Mouse (Mus musculus): ENCODE data around the gene Atl2. TPM values are rescaled to one million over a fixed set of nuclear protein-coding genes. Genes with fewer than 3 reads are reported as not detected.

Gene Atl2
- polyA plus RNA-seq, 1 experiment from 2014 or later: 26.7 TPM

DNA sequence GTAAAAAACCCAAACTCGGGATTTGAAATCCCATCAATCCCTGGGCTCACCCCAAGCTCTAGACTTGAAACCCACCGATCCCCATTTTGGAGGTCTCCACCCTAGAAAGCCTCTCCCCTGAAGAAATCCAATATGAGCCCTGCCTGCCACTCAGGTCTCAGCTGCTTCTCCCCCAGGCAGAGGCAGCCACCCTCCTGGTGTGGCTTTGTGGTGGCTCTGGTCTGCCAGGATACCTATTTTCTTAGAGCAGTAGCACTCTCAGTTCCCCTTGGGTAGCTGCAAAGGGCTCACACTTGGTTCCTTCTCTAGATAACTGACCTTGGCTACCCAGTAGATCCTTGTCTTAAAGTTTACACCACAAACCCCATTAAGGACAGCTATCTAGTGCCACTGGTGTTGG, 31.2 kb upstream of the Atl2 start:
- WGBS: 77% methylated on average over 2 of the region's 2 CpGs

DNA sequence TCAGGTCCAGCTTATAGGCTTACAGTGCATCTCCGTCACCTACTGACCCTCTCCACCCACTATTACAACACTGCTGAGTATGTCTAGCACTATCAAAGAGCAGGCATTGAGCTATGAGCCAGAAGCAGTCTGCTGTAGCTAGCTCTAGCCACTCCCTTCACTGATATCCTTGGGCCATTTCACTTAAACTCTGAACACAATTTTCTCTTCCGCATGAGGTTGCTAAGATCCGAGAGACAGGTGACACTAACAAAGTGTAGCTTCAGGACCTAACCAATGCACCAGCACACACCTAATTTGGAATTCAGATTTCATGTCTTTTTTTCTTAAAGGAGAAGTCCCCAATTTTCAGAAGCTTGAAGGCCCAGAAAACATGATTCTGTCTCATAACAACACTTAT, 30.6 kb upstream of the Atl2 start:
- no peaks in the 10 kb centered on the region for H3K36me3 ChIP-seq (ENCODE audit: control insufficient read depth, insufficient read depth, low read length)
- no peaks in the 10 kb centered on the region for H3K9me3 ChIP-seq (ENCODE audit: control insufficient read depth, low read length)
- no peaks in the 10 kb centered on the region for H3K4me1 ChIP-seq (ENCODE audit: control insufficient read depth in 2 of 2, insufficient read depth in 2 of 2, low read length in 2 of 2)
- H3K27ac ChIP-seq (replicated peaks in 1 of 2; ENCODE audit: control insufficient read depth in 1 of 2, insufficient read depth in 1 of 2, low read depth in 2 of 2, low read length in 2 of 2): no peak overlapping the region
- H3K9ac ChIP-seq (ENCODE audit: low read length): no peak overlapping the region
- WGBS: 87% methylated on average over 3 of the region's 3 CpGs
- no peaks in the 10 kb centered on the region for H3K27me3 ChIP-seq (ENCODE audit: control insufficient read depth, insufficient read depth, low read length)
- no peak overlapping the region for H3K4me3 ChIP-seq (ENCODE audit: control insufficient read depth in 1 of 2, insufficient read depth in 1 of 2, low read depth in 1 of 2, low read length in 2 of 2)
- ATAC-seq (ENCODE audit: insufficient number of reproducible peaks, insufficient read depth, low FRiP score, low read depth): no peak
- no peak overlapping the region for H3K4me2 ChIP-seq (ENCODE audit: low read length)

More for the DNA sequence above, 31.2 kb upstream of the Atl2 start:
- Histone ChIP-seq H3K4me2 (ENCODE audit: low read length) (no peak overlapping the region), H3K27ac (replicated peaks in 1 of 2; ENCODE audit: control insufficient read depth in 1 of 2, insufficient read depth in 1 of 2, low read depth in 2 of 2, low read length in 2 of 2) (no peak overlapping the region), H3K4me1 (ENCODE audit: control insufficient read depth in 2 of 2, insufficient read depth in 2 of 2, low read length in 2 of 2) (no peaks in the 10 kb centered on the region), H3K9me3 (ENCODE audit: control insufficient read depth, low read length) (no peaks in the 10 kb centered on the region), H3K9ac (ENCODE audit: low read length) (no peak overlapping the region), H3K36me3 (ENCODE audit: control insufficient read depth, insufficient read depth, low read length) (no peaks in the 10 kb centered on the region), H3K4me3 (ENCODE audit: control insufficient read depth in 1 of 2, insufficient read depth in 1 of 2, low read depth in 1 of 2, low read length in 2 of 2) (no peak overlapping the region), H3K27me3 (ENCODE audit: control insufficient read depth, insufficient read depth, low read length) (no peaks in the 10 kb centered on the region)
- ATAC-seq (ENCODE audit: insufficient number of reproducible peaks, insufficient read depth, low FRiP score, low read depth): no peak

DNA sequence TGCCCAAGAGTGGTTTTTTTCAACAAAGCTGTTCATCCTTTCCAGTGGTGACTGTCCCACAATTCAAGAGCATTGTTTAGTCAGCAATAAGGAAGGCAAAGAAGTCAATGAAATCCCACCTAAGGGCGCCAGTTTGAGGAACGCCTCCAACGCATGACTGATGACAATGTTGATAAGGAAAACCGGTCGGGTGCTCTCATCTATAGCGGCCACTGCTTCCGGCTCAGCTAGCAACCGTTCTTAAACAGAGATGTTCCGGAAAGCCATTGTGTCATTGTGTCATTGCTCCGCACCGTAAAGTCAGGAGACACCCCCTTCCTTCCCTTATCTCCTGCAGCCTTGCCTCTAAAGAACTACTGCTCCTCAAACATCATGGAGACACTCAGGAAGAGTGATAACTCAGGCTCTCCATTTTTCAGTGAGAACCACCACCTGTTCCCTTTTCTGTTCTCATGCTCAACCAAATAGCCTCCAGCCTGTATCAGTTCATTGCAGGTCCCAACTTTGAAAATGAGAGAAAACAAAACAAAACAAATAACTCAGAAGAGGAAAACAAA, 30.0 kb upstream of the Atl2 start:
- Histone ChIP-seq H3K27ac (replicated peaks in 1 of 2; ENCODE audit: control insufficient read depth in 1 of 2, insufficient read depth in 1 of 2, low read depth in 2 of 2, low read length in 2 of 2) (no peak overlapping the region), H3K4me2 (ENCODE audit: low read length) (no peak overlapping the region), H3K27me3 (ENCODE audit: control insufficient read depth, insufficient read depth, low read length) (no peaks in the 10 kb centered on the region), H3K36me3 (ENCODE audit: control insufficient read depth, insufficient read depth, low read length) (no peaks in the 10 kb centered on the region), H3K4me1 (ENCODE audit: control insufficient read depth in 2 of 2, insufficient read depth in 2 of 2, low read length in 2 of 2) (no peaks in the 10 kb centered on the region), H3K9me3 (ENCODE audit: control insufficient read depth, low read length) (no peaks in the 10 kb centered on the region), H3K9ac (ENCODE audit: low read length) (no peak overlapping the region), H3K4me3 (ENCODE audit: control insufficient read depth in 1 of 2, insufficient read depth in 1 of 2, low read depth in 1 of 2, low read length in 2 of 2) (no peak overlapping the region)
- ATAC-seq (ENCODE audit: insufficient number of reproducible peaks, insufficient read depth, low FRiP score, low read depth): no peak
- 72% methylated on average over 11 of the region's 11 CpGs for WGBS

DNA sequence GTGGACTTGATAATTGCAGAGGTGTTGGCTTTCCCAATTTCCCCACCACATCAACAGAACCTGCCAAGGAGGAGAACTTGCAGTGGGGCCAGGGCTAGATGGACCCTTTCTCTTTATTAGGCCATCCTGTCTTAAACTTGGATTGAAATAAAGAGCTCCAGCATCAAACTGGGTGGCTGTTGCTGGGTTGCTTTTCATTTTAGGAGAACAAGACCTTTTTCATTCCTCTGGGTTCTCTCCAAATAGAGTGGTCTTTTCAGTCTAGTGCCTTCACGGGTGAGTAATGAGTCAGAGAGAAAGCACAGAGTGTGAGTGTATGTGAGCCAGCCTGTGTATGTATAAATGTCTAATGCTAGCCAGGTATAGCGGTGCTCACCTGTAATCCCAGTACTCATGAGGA, 24.4 kb upstream of the Atl2 start:
- WGBS: 83% methylated on average over 2 of the region's 2 CpGs
- ATAC-seq (ENCODE audit: insufficient number of reproducible peaks, insufficient read depth, low FRiP score, low read depth): no peak
- no peak overlapping the region for H3K9ac ChIP-seq (ENCODE audit: low read length)

DNA sequence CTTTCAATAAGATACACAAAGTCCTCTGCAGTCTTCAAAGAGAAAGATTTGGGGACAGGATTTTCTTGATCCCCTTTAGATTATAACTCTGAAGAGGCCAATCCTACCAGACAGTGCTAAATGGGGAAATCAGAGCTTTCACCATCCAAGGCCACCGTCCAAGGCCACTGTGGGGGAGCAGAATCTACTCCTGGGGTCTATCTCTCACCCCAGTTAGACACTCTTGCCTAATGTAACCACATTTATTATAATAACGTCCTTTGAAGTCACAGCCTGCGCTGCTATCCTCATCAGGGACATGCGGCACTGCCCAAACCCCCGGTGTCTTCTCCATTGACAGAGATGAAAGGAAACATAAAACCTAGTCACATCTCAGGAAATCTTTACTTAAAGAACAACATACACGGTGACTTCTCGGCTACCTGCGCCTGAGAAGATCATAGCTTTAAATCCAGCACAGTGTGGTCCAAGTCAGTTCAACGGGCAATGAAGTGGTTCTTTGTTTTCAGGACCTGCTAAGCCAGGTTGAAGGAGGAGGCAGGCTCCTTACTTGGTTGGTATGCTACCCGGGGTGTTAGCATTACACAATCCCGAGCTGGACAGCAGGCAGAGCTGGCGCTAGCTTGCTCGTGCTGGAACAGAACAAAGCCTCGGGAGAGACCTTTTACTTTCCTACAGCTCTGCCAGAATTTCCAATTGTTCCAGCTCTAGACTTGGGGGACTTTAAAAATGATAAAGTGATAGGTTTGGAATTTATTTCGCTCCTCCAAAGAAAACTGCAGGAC, 23.8 kb upstream of the Atl2 start:
- peak overlapping the region; percentile 23 to 68; a peak in 1 of 4 replicates for H3K27ac ChIP-seq (replicated peaks in 1 of 2; ENCODE audit: control insufficient read depth in 1 of 2, insufficient read depth in 1 of 2, low read depth in 2 of 2, low read length in 2 of 2)
- no peaks in the 10 kb centered on the region for H3K36me3 ChIP-seq (ENCODE audit: control insufficient read depth, insufficient read depth, low read length)
- H3K4me1 ChIP-seq (ENCODE audit: control insufficient read depth in 2 of 2, insufficient read depth in 2 of 2, low read length in 2 of 2): peaks cover 4 to 5% of the 10 kb centered on the region in 2 experiments; a peak in 2 of 4 replicates
- peak; percentile 64; the same call in 1 of the 2 replicates for ATAC-seq (ENCODE audit: insufficient number of reproducible peaks, insufficient read depth, low FRiP score, low read depth)
- H3K9ac ChIP-seq (ENCODE audit: low read length): no peak overlapping the region
- no peak overlapping the region for H3K4me3 ChIP-seq (ENCODE audit: control insufficient read depth in 1 of 2, insufficient read depth in 1 of 2, low read depth in 1 of 2, low read length in 2 of 2)
- WGBS: 65% methylated on average over 15 of the region's 15 CpGs
- no peaks in the 10 kb centered on the region for H3K9me3 ChIP-seq (ENCODE audit: control insufficient read depth, low read length)
- no peaks in the 10 kb centered on the region for H3K27me3 ChIP-seq (ENCODE audit: control insufficient read depth, insufficient read depth, low read length)
- no peak overlapping the region for H3K4me2 ChIP-seq (ENCODE audit: low read length)

More for the DNA sequence above, 24.4 kb upstream of the Atl2 start:
- Histone ChIP-seq H3K4me1 (ENCODE audit: control insufficient read depth in 2 of 2, insufficient read depth in 2 of 2, low read length in 2 of 2) (peaks cover 4 to 5% of the 10 kb centered on the region in 2 experiments; a peak in 2 of 4 replicates), H3K4me2 (ENCODE audit: low read length) (no peak overlapping the region), H3K27ac (replicated peaks in 1 of 2; ENCODE audit: control insufficient read depth in 1 of 2, insufficient read depth in 1 of 2, low read depth in 2 of 2, low read length in 2 of 2) (peak overlapping the region; percentile 23 to 68; a peak in 2 of 4 replicates), H3K36me3 (ENCODE audit: control insufficient read depth, insufficient read depth, low read length) (no peaks in the 10 kb centered on the region), H3K4me3 (ENCODE audit: control insufficient read depth in 1 of 2, insufficient read depth in 1 of 2, low read depth in 1 of 2, low read length in 2 of 2) (no peak overlapping the region), H3K9me3 (ENCODE audit: control insufficient read depth, low read length) (no peaks in the 10 kb centered on the region), H3K27me3 (ENCODE audit: control insufficient read depth, insufficient read depth, low read length) (no peaks in the 10 kb centered on the region)

DNA sequence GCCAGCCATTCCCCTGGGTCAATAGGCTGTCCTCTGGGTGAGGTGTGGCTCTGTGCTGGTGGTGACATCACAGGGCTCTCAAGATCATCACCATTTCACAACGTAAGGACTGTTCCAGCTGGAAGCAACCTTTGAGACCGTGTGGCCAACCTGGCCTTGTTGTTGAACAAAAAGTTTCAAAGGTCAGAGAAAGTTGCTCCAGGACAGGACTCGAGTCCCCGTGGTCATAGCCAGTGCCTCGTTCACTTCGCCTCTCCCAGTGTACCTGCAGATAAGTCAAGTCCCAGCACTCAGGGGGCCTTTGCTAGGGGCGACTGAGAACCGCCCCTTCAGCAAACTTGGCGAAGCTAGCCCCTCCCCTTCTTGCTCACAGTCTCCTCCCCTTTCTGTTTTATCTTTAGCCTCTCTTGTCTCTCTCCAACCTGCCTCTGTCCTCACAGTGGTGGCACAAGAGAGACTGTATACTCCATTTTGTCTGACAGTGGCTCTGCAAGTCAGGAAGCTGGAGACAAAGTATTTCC, 22.6 kb upstream of the Atl2 start:
- Histone ChIP-seq H3K9me3 (ENCODE audit: control insufficient read depth, low read length) (no peaks in the 10 kb centered on the region), H3K36me3 (ENCODE audit: control insufficient read depth, insufficient read depth, low read length) (no peaks in the 10 kb centered on the region), H3K9ac (ENCODE audit: low read length) (no peak overlapping the region), H3K27ac (replicated peaks in 1 of 2; ENCODE audit: control insufficient read depth in 1 of 2, insufficient read depth in 1 of 2, low read depth in 2 of 2, low read length in 2 of 2) (no peak overlapping the region), H3K4me1 (ENCODE audit: control insufficient read depth in 2 of 2, insufficient read depth in 2 of 2, low read length in 2 of 2) (peaks cover 4 to 5% of the 10 kb centered on the region in 2 experiments; a peak in 2 of 4 replicates), H3K27me3 (ENCODE audit: control insufficient read depth, insufficient read depth, low read length) (no peaks in the 10 kb centered on the region), H3K4me2 (ENCODE audit: low read length) (peak overlapping the region; percentile 50), H3K4me3 (ENCODE audit: control insufficient read depth in 1 of 2, insufficient read depth in 1 of 2, low read depth in 1 of 2, low read length in 2 of 2) (no peak overlapping the region)
- 0 out of 2 replicates have a peak, but pooled peaks have one; percentile 35 for ATAC-seq (ENCODE audit: insufficient number of reproducible peaks, insufficient read depth, low FRiP score, low read depth)
- WGBS: 22% methylated on average over 9 of the region's 9 CpGs

DNA sequence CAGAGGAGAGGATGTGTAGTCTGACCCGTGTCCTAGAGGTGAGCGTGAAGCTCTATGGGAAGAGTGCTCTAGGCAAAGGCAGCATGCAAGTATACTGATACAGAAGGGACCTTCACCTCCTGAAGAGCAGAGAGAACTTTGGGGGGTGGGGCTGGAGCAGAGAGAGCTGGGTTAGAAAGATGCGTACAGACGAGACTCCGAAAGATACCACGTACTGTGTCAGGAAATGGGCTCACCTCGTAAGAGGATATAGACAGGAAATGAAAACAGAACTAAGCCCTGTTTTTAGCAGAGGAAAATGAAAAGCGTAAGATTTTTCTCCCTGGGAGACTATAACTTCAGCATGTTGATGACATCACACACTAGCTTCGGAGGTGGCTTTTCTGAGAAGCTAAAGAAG, 21.1 kb upstream of the Atl2 start:
- Histone ChIP-seq H3K36me3 (ENCODE audit: control insufficient read depth, insufficient read depth, low read length) (no peaks in the 10 kb centered on the region), H3K9ac (ENCODE audit: low read length) (no peak overlapping the region), H3K27me3 (ENCODE audit: control insufficient read depth, insufficient read depth, low read length) (no peaks in the 10 kb centered on the region), H3K4me3 (ENCODE audit: control insufficient read depth in 1 of 2, insufficient read depth in 1 of 2, low read depth in 1 of 2, low read length in 2 of 2) (no peak overlapping the region), H3K4me1 (ENCODE audit: control insufficient read depth in 2 of 2, insufficient read depth in 2 of 2, low read length in 2 of 2) (peaks cover 4 to 5% of the 10 kb centered on the region in 2 experiments; a peak in 2 of 4 replicates), H3K9me3 (ENCODE audit: control insufficient read depth, low read length) (no peaks in the 10 kb centered on the region), H3K27ac (replicated peaks in 1 of 2; ENCODE audit: control insufficient read depth in 1 of 2, insufficient read depth in 1 of 2, low read depth in 2 of 2, low read length in 2 of 2) (no peak overlapping the region), H3K4me2 (ENCODE audit: low read length) (no peak overlapping the region)
- no peak for ATAC-seq (ENCODE audit: insufficient number of reproducible peaks, insufficient read depth, low FRiP score, low read depth)
- 73% methylated on average over 9 of the region's 9 CpGs for WGBS
